Mouse (Mus musculus) heart, adult 2 months (tissue): Measurements from ENCODE around the gene Gatad2b. TPM values are rescaled to one million over a fixed set of nuclear protein-coding genes. Genes with fewer than 3 reads are reported as not detected.
"Not testable (repeated sequence)": the region's sequence is repeated elsewhere in the genome, so short reads cannot be mapped to it uniquely, and the experiment has no call there.

ENCODE experiments used
- DNase-seq, 2 experiments: peaks; one replicate each; pipeline ENCODE4 v3.0.0; 2021
- H3K27ac ChIP-seq: fragments of 200-600 bp; 2 replicates; pipeline ENCODE4 v1.8.1; 2022
- H3K27me3 ChIP-seq: fragments of 200-500 bp; 2 replicates; pipeline ENCODE4 v1.6.1; 2012; ENCODE audit warnings: mild to moderate bottlenecking, low read length, inconsistent platforms, mixed read lengths; ENCODE audit not compliant: control insufficient read depth, insufficient read depth
- H3K36me3 ChIP-seq: fragments of 200-500 bp; 2 replicates; pipeline ENCODE4 v1.6.1; 2012; ENCODE audit warnings: low read length, inconsistent platforms; ENCODE audit not compliant: control insufficient read depth, insufficient read depth
- H3K4me1 ChIP-seq: fragments of 200-500 bp; 2 replicates; pipeline ENCODE4 v1.6.1; 2011; ENCODE audit warnings: low read length; ENCODE audit not compliant: control insufficient read depth, insufficient read depth
- H3K4me3 ChIP-seq: fragments of 200-600 bp; 2 replicates; pipeline ENCODE4 v1.8.1; 2022
- H3K79me2 ChIP-seq: fragments of 200-500 bp; replicated peaks from 2 replicates; pipeline ENCODE4 v1.6.1; 2012; ENCODE audit warnings: mild to moderate bottlenecking, inconsistent platforms, low read length, moderate library complexity, mixed read lengths; ENCODE audit not compliant: control insufficient read depth, insufficient read depth
- H3K9ac ChIP-seq: fragments of 200-500 bp; 2 replicates; pipeline ENCODE4 v1.6.1; 2012; ENCODE audit warnings: low read depth, mild to moderate bottlenecking, control low read depth, inconsistent platforms, low read length, mixed read lengths
- CTCF ChIP-seq: fragments of 200-600 bp; IDR thresholded peaks from 2 replicates; pipeline ENCODE4 v1.8.1; 2022; ENCODE audit warnings: antibody characterized with exemption, mild to moderate bottlenecking, moderate library complexity
- EP300 ChIP-seq: fragments of 200-500 bp; IDR thresholded peaks from 2 replicates; pipeline ENCODE4 v1.6.1; 2011; ENCODE audit warnings: low read depth, low read length, control low read depth; ENCODE audit not compliant: insufficient read depth
- POLR2A ChIP-seq: fragments of 200-500 bp; IDR thresholded peaks from 2 replicates; pipeline ENCODE4 v1.6.1; 2011; ENCODE audit warnings: mild to moderate bottlenecking, low read depth, low read length, control low read depth; ENCODE audit not compliant: insufficient read depth
- WGBS: fragments of 180-500 bp; shearing (Covaris S2); methylation state at CpG from one replicate; pipeline ENCODE4 v1.1.7; 2018; 5-methylcytosine and 5-hydroxymethylcytosine counted together
- intact Hi-C: fragments of 180-260 bp; cut with DNase I; formaldehyde crosslinking; loops from one replicate; pipeline ENCODE4 v1.15.1; 2025
- polyA plus RNA-seq: library from polyadenylated mRNA; depleted of rRNA; stranded (reverse); fragments of >200 nt; gene quantifications from 2 replicates; pipeline ENCODE4 v1.2.3, GENCODE M21; 2012
- total RNA-seq, 2 experiments: library from RNA; stranded (reverse); gene quantifications; 2 replicates each; pipeline ENCODE4 v1.2.3; 2021

Gatad2b gene
- total and polyA plus RNA-seq, 3 experiments, result 17.7 to 45.3 (median 40.0) TPM

DNA sequence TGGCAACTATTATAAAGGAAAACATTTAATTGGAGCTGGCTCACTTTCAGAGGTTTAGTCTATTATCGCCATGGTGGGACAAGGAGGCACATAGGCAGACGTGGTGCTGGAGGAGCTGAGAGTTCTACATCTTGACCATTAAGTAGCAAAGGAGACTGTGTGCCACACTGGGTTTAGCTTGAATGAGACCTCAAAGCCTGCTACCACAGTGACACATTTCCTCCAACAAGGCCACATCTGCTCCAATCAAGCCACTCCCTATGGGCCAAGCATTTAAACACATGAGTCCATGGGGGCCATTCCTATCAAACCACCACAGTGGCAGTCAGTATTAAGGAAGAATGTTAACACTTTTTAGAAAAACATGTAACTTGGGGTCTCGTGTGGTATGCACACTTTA lies 45.2 kb downstream of the Gatad2b start:
- Histone ChIP-seq H3K27me3 (no peaks in the 10 kb centered on the region), H3K4me3 (no peak overlapping the region), H3K4me1 (peaks cover 3% of the 10 kb centered on the region; the same call in 1 of the 2 replicates), H3K79me2 (peaks cover 5% of the 10 kb centered on the region), H3K9ac (no peak overlapping the region), H3K27ac (no peak overlapping the region), H3K36me3 (peaks cover 4% of the 10 kb centered on the region)
- DNase-seq, result no peak
- TF ChIP-seq POLR2A, result no peak
- TF ChIP-seq CTCF, result no peak
- no peak for TF ChIP-seq EP300
- 53% methylated on average over 3 of the region's 3 CpGs for WGBS
- intact Hi-C loops, result no loop called here

DNA sequence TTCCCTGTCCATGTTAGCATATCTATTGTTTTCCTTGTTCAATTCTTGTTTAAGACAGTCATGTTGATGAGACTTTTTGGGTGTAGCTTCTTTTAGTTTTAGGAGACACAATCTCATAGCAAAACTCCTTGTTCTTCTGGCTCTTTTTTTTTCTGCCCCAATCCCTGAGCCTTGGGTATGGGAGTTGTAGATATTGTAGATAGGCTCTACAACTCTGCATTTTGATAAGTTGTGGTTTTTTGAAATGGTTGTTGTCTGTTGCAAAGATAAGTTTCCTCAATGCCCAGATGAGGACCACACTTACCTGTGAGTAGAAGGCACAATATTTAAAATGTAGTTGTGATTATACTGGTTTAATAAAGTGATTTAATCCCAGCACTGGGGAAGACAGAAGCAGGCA lies 47.2 kb downstream of the Gatad2b start:
- Histone ChIP-seq H3K79me2 (peaks cover 3% of the 10 kb centered on the region), H3K36me3 (peaks cover 2% of the 10 kb centered on the region), H3K9ac (no peak overlapping the region), H3K4me1 (peaks cover 3% of the 10 kb centered on the region; the same call in 1 of the 2 replicates), H3K27ac (no peak overlapping the region), H3K27me3 (no peaks in the 10 kb centered on the region), H3K4me3 (no peak overlapping the region)
- TF ChIP-seq EP300 (no peak), POLR2A (no peak), CTCF (no peak)
- intact Hi-C loops, result loop anchor here (5.0 kb wide), 1 partner anchor 48 kb away; the partner anchor contains the start of gene Gatad2b
- no peak for DNase-seq

DNA sequence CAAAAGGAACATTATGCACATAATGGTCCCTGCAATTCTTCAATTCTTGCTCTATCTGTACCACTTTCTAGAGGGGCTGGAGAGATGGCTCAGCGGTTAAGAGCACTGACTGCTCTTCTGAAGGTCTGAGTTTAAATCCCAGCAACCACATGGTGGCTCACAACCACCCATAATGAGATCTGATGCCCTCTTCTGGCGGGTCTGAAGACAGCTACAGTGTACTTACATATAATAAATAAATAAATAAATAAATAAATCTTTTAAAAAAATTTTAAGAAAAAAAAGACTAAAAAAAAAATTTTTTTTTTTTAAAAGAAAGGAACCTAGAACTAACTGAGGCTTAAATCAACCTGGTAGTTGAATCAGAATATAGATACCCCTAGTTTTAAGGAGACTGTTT lies 49.9 kb downstream of the Gatad2b start:
- H3K4me3 ChIP-seq, H3K4me1 ChIP-seq, H3K9ac ChIP-seq, H3K27ac ChIP-seq, H3K79me2 ChIP-seq, DNase-seq, H3K27me3 ChIP-seq, H3K36me3 ChIP-seq: not testable (repeated sequence)
- TF ChIP-seq CTCF, result peak; percentile 44
- intact Hi-C loops, result loop anchor here (5.0 kb wide), 1 partner anchor 51 kb away; the partner anchor contains the start of gene Gatad2b
- WGBS, result 82% methylated on average over 2 of the region's 2 CpGs

DNA sequence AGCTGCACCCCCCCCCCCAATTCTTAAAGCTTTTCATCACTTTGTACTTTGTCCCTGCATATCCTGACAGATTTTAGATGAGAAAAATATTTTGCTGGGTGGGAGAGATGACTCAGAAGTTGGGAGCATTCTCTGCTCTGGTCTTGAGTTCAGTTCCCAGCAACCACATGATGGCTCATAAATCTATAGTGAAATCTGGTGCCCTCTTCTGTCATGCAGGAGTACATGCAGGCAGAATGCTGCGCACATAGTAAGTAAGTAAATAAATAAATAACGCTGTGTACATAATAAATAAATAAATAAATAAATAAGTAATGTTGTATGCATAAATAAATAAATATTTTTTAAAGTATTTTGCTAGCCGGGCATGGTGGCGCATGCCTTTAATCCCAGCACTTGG lies 54.9 kb downstream of the Gatad2b start:
- intact Hi-C loops, result no loop called here

DNA sequence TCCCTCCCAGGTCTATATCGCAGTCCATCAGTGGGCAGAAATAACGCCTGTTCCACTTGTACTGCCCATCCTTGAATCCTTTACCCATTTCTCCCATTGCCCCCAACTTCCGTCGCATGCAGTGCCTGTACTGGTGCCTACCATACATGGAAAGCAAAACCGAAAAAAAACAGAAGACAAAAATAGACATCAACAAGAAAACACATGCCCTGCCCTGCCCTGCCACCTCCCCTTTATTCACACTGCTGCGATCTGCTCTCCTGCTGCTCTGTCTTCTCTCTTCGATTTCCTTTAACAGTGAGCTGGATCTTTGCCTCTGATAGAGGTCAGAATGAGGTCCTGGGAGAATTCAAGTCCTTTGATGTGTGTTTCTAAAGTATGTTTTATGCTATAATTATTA lies 65.0 kb downstream of the Gatad2b start:
- Histone ChIP-seq H3K36me3 (peaks cover 9% of the 10 kb centered on the region), H3K27ac (no peak overlapping the region), H3K9ac (no peak overlapping the region), H3K4me1 (no peaks in the 10 kb centered on the region), H3K27me3 (no peaks in the 10 kb centered on the region), H3K4me3 (no peak overlapping the region), H3K79me2 (no peaks in the 10 kb centered on the region)
- 60% methylated on average over 7 of the region's 7 CpGs for WGBS
- no peak for TF ChIP-seq POLR2A
- no peak for TF ChIP-seq EP300
- no peak for TF ChIP-seq CTCF
- intact Hi-C loops, result no loop called here
- no peak for DNase-seq

More for the DNA sequence above, 54.9 kb downstream of the Gatad2b start:
- Histone ChIP-seq H3K9ac (no peak overlapping the region), H3K27me3 (no peaks in the 10 kb centered on the region), H3K36me3 (peaks cover 7% of the 10 kb centered on the region), H3K79me2 (0 out of 2 replicates have a peak, but pooled peaks cover 1% of the 10 kb centered on the region), H3K4me3 (no peak overlapping the region), H3K4me1 (no peaks in the 10 kb centered on the region), H3K27ac (no peak overlapping the region)
- TF ChIP-seq POLR2A, result no peak
- TF ChIP-seq EP300, result no peak
- peak; percentile 38 for TF ChIP-seq CTCF
- WGBS, result 96% methylated on average over 4 of the region's 4 CpGs
- DNase-seq, result no peak

DNA sequence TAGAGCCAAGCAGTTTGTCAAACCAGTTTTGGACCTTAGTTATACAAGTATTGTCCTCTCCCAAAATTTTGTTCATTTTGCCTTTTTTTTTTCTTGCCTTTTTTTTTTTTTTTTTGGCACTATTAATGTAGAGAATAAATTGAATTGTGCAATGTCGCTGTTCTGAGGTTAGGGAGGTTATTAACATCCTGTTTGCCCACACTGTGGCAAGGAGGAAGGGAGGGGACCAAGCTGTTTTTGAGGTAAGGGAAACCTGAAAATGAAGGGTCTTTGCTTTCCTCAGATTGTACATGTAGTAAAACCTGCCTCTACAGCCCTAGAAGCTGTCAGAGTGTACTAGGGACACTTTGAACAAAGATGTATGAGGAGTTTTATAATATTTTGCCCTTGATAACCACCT lies 66.3 kb downstream of the Gatad2b start:
- no peak overlapping the region for H3K9ac ChIP-seq
- intact Hi-C loops, result no loop called here
- no peak for DNase-seq
- no peak overlapping the region for H3K27ac ChIP-seq
- no peaks in the 10 kb centered on the region for H3K4me1 ChIP-seq
- H3K36me3 ChIP-seq, result peaks cover 8% of the 10 kb centered on the region
- TF ChIP-seq CTCF (no peak), POLR2A (no peak), EP300 (no peak)
- no peak overlapping the region for H3K4me3 ChIP-seq
- H3K79me2 ChIP-seq, result no peaks in the 10 kb centered on the region
- 59% methylated on average over 1 of the region's 1 CpGs for WGBS
- no peaks in the 10 kb centered on the region for H3K27me3 ChIP-seq
